Mouse (Mus musculus) neural tube, embryonic 12.5 days (tissue): ENCODE measurements around the gene Dus4l. TPM values are rescaled to one million over a fixed set of nuclear protein-coding genes. Genes with fewer than 3 reads are reported as not detected.

ENCODE experiments used
- ATAC-seq: fragments of 200-750 bp; cut with Nextera tagmentation; 2 replicates; pipeline ENCODE4 v1.8.0; 2017; ENCODE audit warnings: low read depth, mild to moderate bottlenecking, moderate TSS enrichment, moderate library complexity; ENCODE audit not compliant: low FRiP score
- H3K27ac ChIP-seq: fragments of 300-500 bp; sonication (generic); 2 replicates; pipeline ENCODE4 v1.5.1; 2016
- H3K27me3 ChIP-seq: fragments of 300-500 bp; sonication (generic); replicated peaks from 2 replicates; pipeline ENCODE4 v1.6.1; 2016; ENCODE audit warnings: mild to moderate bottlenecking
- H3K36me3 ChIP-seq: fragments of 300-500 bp; sonication (generic); 2 replicates; pipeline ENCODE4 v1.6.1; 2016; ENCODE audit warnings: mild to moderate bottlenecking
- H3K4me1 ChIP-seq: fragments of 300-500 bp; sonication (generic); 2 replicates; pipeline ENCODE4 v1.6.1; 2016
- H3K4me2 ChIP-seq: fragments of 300-500 bp; sonication (generic); replicated peaks from 2 replicates; pipeline ENCODE4 v1.6.1; 2016; ENCODE audit warnings: mild to moderate bottlenecking
- H3K4me3 ChIP-seq: fragments of 300-500 bp; sonication (generic); 2 replicates; pipeline ENCODE4 v1.5.1; 2016
- H3K9ac ChIP-seq: fragments of 300-500 bp; sonication (generic); 2 replicates; pipeline ENCODE4 v1.6.1; 2016; ENCODE audit warnings: mild to moderate bottlenecking
- H3K9me3 ChIP-seq: fragments of 300-500 bp; sonication (generic); 2 replicates; pipeline ENCODE4 v1.6.1; 2016; ENCODE audit warnings: mild to moderate bottlenecking
- WGBS: fragments of 180-500 bp; shearing (Covaris S2); methylation state at CpG from one replicate; pipeline ENCODE4 v1.1.7; 2016; 5-methylcytosine and 5-hydroxymethylcytosine counted together
- polyA plus RNA-seq: library from polyadenylated mRNA; unstranded; fragments of >200 nt; fragmentation: Nextera tagmentation; extraction: Ambion mirVana; gene quantifications from 2 replicates; pipeline ENCODE4 v1.2.1, GENCODE M21; 2016

Gene Dus4l
- polyA plus RNA-seq, result 5.9 and 9.4 TPM in 2 replicates

DNA sequence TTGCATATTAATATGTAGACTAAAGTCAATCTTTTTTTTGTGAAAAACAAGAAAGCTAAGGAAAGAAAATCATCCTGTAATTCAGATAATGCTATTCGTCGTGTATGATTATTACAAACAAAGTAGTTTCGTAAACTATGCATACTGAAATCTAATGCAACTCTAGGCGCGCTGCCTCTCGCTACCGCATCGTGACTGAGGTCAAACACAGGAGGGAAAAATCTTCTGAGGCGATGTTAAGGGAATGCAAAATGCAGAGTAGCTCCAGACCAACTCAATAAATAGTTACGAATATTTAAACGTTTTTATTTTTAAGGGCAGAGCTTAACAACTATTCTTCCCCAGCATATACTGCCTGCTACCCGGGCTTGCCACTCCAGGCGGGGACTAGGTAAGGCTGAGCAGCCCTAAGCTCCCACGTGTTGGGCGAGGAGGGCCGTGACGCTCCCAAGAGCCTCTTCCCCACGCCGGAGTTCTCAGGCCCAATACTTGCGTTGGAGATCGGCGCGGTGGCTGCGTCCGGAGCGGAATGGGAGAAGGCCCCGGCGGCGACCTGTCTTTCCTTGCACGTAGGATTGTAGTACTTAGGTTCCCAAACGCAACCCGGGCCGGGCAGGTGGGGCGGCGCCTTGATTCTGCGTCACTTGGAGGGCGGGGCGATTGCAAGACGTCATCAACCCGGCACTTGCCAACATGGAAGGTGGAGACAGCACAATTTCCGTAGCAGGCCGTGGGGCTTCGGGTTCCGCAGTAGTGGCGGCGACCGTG, at the start of gene Dus4l, which contains the start of gene Cog5:
Gene Dus4l, minus strand, starts transcription at position 630 of the 768 bp plus-strand sequence.
Gene Cog5, plus strand, starts transcription at position 673 of the 768 bp plus-strand sequence.
- under 1% methylated on average over 47 of the region's 47 CpGs for whole genome bisulfite sequencing

DNA sequence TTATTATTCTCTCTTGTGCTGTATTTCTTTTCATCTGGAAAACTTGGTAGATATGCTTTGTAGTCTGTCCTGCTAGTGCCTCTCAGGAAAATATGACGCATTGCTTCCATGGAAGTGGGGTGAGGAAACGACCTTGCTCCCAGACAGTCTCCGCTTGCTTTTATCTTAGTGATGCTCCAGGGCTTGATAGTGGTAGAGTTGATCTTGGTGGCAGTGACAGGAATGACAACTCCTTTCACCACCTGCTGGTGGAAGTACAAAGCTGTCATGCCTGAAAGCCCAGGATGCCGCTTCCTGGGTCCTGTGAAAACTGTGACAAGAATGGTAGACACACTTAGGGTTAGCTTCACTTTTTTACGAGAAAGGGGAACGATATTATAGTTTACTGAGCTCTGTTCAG, 49.3 kb upstream of the Dus4l start:
- no peak for ATAC-seq
- Histone ChIP-seq H3K9ac (no peak overlapping the region), H3K27ac (no peak overlapping the region), H3K4me3 (no peak overlapping the region), H3K36me3 (no peaks in the 10 kb centered on the region), H3K4me1 (no peaks in the 10 kb centered on the region), H3K9me3 (no peaks in the 10 kb centered on the region), H3K27me3 (no peaks in the 10 kb centered on the region), H3K4me2 (no peak overlapping the region)
- 84% methylated on average over 6 of the region's 6 CpGs for WGBS

More for the DNA sequence above, at the start of gene Dus4l, which contains the start of gene Cog5:
- peak; percentile 98 for ATAC-seq
- Histone ChIP-seq H3K36me3 (no peaks in the 10 kb centered on the region), H3K27me3 (no peaks in the 10 kb centered on the region), H3K4me1 (peaks cover 7% of the 10 kb centered on the region), H3K4me3 (peak within 1 kb of the TSS; percentile 65), H3K9ac (peak within 1 kb of the TSS; percentile 63), H3K9me3 (no peaks in the 10 kb centered on the region), H3K27ac (no peak within 1 kb of the TSS), H3K4me2 (peak within 1 kb of the TSS; percentile 81)

DNA sequence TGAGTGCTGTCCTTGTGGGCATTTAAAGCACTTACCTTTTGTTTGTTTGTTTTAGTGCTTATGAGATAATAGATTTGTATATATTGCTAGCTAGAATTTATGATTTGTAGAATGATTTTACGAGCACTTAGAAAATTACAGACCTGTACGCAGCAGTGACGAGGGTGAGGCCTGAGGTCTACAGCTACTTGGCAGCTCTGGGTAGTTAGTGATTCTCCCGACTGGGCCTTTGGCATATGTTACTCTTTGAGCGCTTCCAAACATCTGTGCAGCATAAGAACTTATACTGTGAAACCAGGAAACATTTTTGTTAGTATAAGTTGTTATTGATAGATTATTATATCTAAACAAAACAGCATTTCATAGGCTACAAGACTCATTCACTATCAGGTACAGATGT, 46.8 kb upstream of the Dus4l start:
- no peaks in the 10 kb centered on the region for H3K27me3 ChIP-seq
- 78% methylated on average over 5 of the region's 5 CpGs for WGBS
- H3K4me2 ChIP-seq, result no peak overlapping the region
- peaks cover 3% of the 10 kb centered on the region; the same call in 1 of the 2 replicates for H3K36me3 ChIP-seq
- no peak overlapping the region for H3K27ac ChIP-seq
- H3K4me3 ChIP-seq, result no peak overlapping the region
- H3K9ac ChIP-seq, result no peak overlapping the region
- H3K9me3 ChIP-seq, result peaks cover 7% of the 10 kb centered on the region; the same call in 1 of the 2 replicates
- H3K4me1 ChIP-seq, result no peaks in the 10 kb centered on the region
- 0 out of 2 replicates have a peak, but pooled peaks have one; percentile 58 for ATAC-seq

DNA sequence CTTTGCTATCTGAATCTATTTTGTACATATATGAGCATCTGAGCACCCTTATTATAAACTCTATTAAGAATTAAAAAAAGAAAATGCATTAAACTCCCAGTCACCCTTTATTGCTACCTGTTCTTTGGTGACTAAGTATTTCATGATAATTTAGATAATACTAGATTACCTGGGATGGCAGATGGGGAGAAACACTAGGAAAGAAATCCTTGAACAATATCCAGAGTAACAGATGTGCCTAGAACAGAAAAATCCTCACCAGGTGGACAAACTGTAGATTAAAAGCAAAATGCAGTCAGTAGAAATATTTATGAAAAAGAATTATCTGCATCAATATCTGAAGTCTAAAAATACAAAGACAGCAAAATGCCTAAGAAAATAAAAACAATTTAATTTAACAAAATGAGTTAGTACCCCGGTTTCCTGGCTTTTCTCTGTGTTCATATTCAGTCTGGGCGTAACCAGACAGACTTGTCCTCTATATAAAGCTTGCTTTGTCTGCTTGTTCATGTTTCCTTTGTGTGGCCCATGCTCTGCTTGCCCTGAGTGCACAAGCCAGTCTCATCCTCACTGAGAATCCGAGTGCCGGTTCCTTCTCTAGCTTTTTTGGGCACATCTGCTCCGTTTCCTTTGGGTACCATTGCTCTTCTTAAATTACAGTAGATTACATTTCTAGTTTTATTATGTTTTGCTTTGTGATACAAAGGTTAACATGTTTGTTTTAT, 46.2 kb upstream of the Dus4l start:
- Histone ChIP-seq H3K27me3 (no peaks in the 10 kb centered on the region), H3K4me2 (no peak overlapping the region), H3K36me3 (peaks cover 3% of the 10 kb centered on the region; the same call in 1 of the 2 replicates), H3K4me1 (no peaks in the 10 kb centered on the region), H3K27ac (no peak overlapping the region), H3K9ac (no peak overlapping the region), H3K9me3 (peaks cover 7% of the 10 kb centered on the region; the same call in 1 of the 2 replicates), H3K4me3 (no peak overlapping the region)
- 46% methylated on average over 5 of the region's 5 CpGs for WGBS
- peak; percentile 56; the same call in 1 of the 2 replicates for ATAC-seq

DNA sequence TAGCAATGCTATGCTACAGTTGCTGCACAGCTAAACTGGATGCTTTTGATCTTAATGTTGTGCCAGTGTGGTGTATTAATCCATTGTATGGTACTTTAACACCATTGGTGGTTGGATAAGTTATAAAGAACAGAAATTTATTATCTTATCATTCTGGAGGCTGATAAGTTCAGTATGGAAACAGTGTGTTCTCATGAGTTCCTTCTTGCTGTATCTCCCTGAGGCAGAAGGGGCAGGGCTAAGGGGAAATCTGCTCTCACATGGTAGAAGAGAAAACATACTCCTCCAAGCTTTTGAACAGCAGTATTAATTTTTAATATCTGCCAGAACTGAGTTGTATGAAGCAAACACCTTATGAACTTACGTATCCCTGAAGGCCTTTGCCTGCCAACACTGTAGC, 38.7 kb upstream of the Dus4l start:
- H3K4me1 ChIP-seq, result no peaks in the 10 kb centered on the region
- H3K9ac ChIP-seq, result no peak overlapping the region
- no peak overlapping the region for H3K4me3 ChIP-seq
- H3K9me3 ChIP-seq, result peaks cover 7% of the 10 kb centered on the region; the same call in 1 of the 2 replicates
- no peak for ATAC-seq
- H3K4me2 ChIP-seq, result no peak overlapping the region
- 85% methylated on average over 1 of the region's 1 CpGs for WGBS
- peaks cover 3% of the 10 kb centered on the region; the same call in 1 of the 2 replicates for H3K36me3 ChIP-seq
- no peak overlapping the region for H3K27ac ChIP-seq
- no peaks in the 10 kb centered on the region for H3K27me3 ChIP-seq

DNA sequence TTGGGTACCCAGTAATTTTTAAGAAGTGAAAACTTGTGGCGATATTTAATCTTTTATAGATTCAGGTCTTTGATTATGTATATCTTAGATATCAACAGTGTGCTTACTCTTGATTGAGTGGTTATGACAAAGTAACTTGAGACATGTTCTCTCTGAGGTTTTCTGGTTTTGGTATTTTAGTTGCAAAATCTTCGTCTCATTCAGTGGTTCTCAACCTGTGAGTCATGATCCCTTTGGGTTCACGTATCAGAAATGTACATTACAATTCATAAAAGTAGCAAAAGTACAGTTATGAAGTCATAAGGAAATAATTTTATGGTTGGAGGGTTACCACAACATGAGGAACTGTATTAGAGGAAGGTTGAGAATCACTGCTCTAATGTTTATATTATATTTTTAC, 32.1 kb upstream of the Dus4l start:
- Histone ChIP-seq H3K9ac (no peak overlapping the region), H3K27ac (no peak overlapping the region), H3K4me2 (no peak overlapping the region), H3K4me3 (no peak overlapping the region), H3K27me3 (no peaks in the 10 kb centered on the region), H3K4me1 (no peaks in the 10 kb centered on the region), H3K36me3 (no peaks in the 10 kb centered on the region), H3K9me3 (no peaks in the 10 kb centered on the region)
- WGBS, result 95% methylated on average over 3 of the region's 3 CpGs
- ATAC-seq, result no peak

DNA sequence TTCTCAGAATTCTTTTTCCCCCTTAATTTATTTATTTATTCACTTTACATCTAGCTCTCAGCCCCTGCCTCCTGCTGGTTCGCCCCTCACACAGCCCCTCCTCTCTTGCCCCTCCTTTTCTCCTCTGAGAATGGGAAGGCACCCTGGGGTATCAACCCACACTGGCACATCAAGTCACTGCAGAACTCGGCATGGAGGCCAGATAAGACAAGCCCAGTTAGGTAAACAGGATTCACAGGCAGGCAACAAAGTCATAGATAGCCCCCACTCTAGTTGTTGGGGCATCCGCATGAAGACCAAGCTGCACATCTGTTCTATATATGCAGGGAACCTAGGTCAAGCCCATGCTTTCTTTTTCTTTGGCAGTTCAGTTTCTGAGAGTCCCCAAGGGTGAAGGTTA, 12.6 kb upstream of the Dus4l start:
- no peak overlapping the region for H3K4me3 ChIP-seq
- no peak overlapping the region for H3K27ac ChIP-seq
- no peaks in the 10 kb centered on the region for H3K27me3 ChIP-seq
- WGBS, result 61% methylated on average over 3 of the region's 3 CpGs
- no peak overlapping the region for H3K4me2 ChIP-seq
- H3K4me1 ChIP-seq, result no peaks in the 10 kb centered on the region
- H3K9me3 ChIP-seq, result no peaks in the 10 kb centered on the region
- H3K36me3 ChIP-seq, result peaks cover 22% of the 10 kb centered on the region
- no peak overlapping the region for H3K9ac ChIP-seq
- no peak for ATAC-seq

DNA sequence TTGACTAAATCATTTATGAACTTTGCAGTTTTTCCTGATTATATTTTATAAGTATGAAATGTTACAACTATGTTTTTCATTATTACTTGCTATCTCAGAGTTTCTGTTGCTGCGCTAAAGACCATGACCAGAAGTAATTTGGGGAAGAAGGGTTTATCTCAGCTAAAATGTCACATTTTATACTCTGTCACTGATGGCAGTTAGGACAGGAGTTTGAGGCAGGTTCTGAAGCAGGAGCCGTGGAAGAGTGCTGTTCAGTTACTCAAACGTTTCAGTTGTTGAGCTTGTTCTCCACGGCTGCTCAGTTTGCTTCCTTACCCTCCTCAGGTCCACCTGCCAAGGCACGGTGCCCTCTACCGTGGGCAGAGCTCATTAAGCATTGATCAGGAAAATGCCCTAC, 11.4 kb upstream of the Dus4l start:
- Histone ChIP-seq H3K4me1 (no peaks in the 10 kb centered on the region), H3K4me3 (no peak overlapping the region), H3K27ac (no peak overlapping the region), H3K4me2 (no peak overlapping the region), H3K9me3 (no peaks in the 10 kb centered on the region), H3K36me3 (peaks cover 19% of the 10 kb centered on the region), H3K27me3 (no peaks in the 10 kb centered on the region), H3K9ac (no peak overlapping the region)
- WGBS, result 74% methylated on average over 6 of the region's 6 CpGs
- no peak for ATAC-seq

DNA sequence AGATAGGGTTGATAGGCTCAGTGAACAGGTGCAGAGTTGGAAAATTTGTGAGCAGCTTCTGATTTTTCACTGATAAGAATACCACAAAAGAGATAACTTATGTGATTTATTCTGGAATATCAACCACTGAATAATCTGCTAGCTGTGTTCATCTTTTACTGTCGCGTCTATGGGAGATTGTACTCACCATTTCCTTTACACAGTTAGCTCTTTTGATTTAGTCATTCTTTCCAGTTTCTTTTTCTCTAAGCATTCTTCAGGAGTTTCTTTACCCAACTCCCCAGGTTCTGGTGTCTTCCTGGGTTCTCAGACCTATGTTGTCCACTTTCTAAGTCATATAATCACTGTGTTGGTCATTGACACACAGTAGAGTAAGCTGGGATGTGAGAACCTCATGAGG, 2.2 kb upstream of the Dus4l start:
- Histone ChIP-seq H3K4me1 (peaks cover 7% of the 10 kb centered on the region), H3K4me2 (no peak overlapping the region), H3K9ac (no peak overlapping the region), H3K9me3 (no peaks in the 10 kb centered on the region), H3K36me3 (no peaks in the 10 kb centered on the region), H3K27ac (no peak overlapping the region), H3K4me3 (no peak overlapping the region), H3K27me3 (no peaks in the 10 kb centered on the region)
- no peak for ATAC-seq
- 91% methylated on average over 2 of the region's 2 CpGs for WGBS

DNA sequence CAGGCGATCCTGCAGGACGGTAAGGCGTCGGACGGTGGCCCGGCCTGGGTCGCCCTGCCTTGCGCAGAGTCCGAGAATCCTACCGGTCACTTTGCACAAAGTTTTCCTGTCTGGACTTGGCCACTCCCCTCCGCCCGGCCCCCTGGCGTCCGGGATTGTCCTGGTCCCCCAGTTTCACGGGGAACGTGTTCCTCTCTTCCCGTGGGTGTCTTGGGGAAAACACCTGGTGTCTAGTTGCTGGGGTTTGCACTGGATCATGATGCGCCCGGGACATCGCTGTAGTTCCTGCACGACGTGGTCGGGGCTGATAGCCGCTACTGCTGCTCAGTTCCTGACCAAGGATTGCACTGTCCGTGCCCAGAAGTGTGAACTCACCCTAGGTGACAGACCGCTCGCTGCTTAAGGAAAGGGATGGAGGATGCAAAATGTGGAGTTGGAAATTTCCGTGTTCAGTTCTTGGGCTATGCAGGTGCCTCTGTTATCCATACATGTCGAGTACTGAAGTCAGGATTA, 395 bp upstream of the Dus4l start:
- Histone ChIP-seq H3K9ac (peak overlapping the region; percentile 63), H3K4me2 (peak overlapping the region; percentile 81), H3K27ac (no peak overlapping the region), H3K9me3 (no peaks in the 10 kb centered on the region), H3K4me1 (peaks cover 7% of the 10 kb centered on the region), H3K36me3 (no peaks in the 10 kb centered on the region), H3K4me3 (peak overlapping the region; percentile 65), H3K27me3 (no peaks in the 10 kb centered on the region)
- WGBS, result under 1% methylated on average over 29 of the region's 29 CpGs
- peak; percentile 86 for ATAC-seq

DNA sequence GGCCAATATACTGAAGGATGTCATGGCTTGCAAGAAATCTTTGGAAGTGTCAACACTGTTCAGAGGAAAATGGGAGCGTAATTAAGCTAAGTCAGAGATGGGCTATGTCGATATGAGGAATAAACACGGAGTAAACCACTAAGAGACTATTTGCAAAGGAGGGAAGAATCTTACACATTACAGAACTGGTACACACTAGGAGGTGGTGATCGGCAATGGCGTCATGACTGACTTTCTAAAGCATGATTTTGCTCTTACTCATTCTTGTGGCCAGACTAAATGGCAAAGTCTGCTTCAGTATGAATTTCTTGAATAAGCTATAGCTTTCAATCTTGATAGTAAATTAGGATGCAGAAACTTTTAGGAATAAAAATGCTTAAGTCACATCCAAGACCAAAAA, 1.0 kb downstream of the Dus4l start:
- WGBS, result 75% methylated on average over 5 of the region's 5 CpGs
- Histone ChIP-seq H3K9me3 (no peaks in the 10 kb centered on the region), H3K4me3 (no peak overlapping the region), H3K4me1 (peaks cover 7% of the 10 kb centered on the region), H3K36me3 (no peaks in the 10 kb centered on the region), H3K27me3 (no peaks in the 10 kb centered on the region), H3K4me2 (peak overlapping the region; percentile 81; the same call in 1 of the 2 replicates), H3K27ac (no peak overlapping the region), H3K9ac (no peak overlapping the region)
- ATAC-seq, result no peak

DNA sequence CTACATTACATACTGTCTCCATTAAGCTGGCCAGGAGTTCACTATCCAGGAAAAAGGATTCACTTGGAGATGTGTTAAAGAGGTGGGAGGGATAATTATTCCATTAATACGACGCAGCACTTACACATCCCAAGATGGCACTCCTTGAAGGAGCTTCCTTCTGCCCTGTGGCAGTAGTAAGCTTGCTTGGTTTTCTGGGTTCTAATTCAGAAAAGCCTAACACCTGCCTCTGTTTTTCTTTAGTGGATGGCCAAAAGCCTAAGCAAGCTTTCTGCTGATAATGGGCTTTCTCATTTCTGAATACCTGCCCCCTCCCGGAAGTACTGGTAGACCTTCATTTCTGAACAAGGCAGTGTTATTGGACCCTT, 19.4 kb downstream of the Dus4l start:
- Histone ChIP-seq H3K27ac (no peak overlapping the region), H3K27me3 (no peaks in the 10 kb centered on the region), H3K4me1 (0 out of 2 replicates have a peak, but pooled peaks cover 7% of the 10 kb centered on the region), H3K4me2 (peak overlapping the region; percentile 72; the same call in 1 of the 2 replicates), H3K36me3 (no peaks in the 10 kb centered on the region), H3K9ac (no peak overlapping the region), H3K9me3 (no peaks in the 10 kb centered on the region), H3K4me3 (no peak overlapping the region)
- WGBS, result 90% methylated on average over 3 of the region's 3 CpGs
- no peak; the same call in 1 of the 2 replicates for ATAC-seq
